Mouse (Mus musculus) embryo, embryonic 11 days (tissue): ENCODE measurements around the gene Hdac5.

Experiments used
- DNase-seq: peaks from one replicate; pipeline ENCODE4 v3.0.0-alpha.2; 2015

Gene Hdac5

GRCm38 (mm10) chr11:102236022-102236421 lies 6.1 kb upstream of the Hdac5 start:
- no peak for DNase-seq

DNA sequence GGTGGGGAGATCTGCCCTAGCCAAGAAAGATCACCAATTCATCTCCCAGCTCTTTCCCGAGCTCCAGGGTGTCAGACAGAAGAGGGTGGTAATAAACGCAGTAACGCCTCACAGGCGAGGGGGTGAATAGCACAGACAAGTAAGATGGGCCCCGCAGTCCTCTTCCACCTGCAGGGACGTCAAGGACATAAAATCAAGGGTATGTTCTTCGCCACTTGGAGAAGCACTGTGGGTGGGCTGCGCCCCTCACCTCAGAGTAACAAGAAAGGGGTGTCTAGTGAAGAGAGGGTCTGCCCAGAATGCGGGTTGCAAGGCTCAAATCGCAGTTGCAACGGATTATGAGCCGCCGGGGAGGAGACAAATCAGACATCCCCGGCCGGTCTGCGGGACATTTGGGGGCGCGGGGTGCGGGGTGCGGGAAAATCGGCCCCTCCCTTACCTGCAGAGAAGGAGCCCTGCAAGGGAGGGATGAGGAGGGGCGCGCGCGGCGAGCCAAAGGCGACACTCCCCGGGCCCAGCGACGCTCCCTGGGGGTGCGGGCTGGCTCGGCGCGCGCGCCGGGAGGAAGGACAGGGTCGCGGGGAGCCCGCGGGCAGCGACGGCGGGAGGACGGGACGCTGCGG lies 524 bp downstream of the Hdac5 start:
- no peak for DNase-seq

DNA sequence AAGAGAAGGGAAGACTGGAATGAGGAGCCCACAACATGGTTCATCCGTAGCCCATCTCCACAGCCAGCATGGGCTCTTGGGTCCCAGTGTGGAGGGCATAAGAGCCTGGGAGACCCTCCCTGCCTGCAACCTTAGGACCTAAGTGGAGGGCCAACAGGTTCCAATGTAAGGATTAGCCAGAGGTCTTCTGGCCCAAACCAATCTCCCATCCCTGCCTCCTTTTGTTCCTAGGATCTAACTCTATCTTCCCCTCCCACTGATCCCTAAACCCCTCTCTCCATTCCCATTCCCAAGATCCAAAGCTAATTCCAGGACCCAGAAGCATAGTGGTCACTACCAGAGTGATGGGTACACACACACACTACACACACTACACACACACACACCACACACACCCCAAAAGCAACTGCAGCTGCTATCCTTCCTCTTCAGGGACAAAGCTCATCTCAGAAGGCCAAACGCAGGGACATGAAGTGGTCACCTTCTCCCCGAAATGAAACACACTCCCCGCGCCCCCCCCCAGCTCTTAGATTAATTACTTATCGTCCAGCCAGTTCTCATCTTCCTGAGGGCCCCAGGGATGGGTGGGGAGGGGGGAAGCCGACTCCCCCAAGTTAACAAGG lies 1.2 kb downstream of the Hdac5 start:
- no peak for DNase-seq

DNA sequence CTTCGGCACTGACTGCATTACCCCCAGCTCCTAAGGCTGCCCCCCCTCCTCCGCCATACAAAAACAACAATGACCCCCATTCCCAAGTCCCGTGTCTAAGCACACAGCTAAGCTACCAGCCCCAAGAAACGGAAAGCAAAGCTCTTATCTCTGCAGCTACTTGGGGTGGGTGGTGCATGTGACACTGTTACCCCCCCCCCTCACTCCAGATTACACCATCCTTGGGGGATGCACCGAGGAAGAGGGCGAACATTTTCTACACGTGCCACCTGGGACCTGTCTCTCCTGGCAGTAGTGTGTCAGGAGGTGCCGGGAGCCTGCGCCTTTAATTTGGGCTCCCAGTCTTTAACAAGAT lies 1.8 kb downstream of the Hdac5 start:
- DNase-seq = no peak

GRCm38 (mm10) chr11:102227270-102228190 lies 2.4 kb downstream of the Hdac5 start:
- peak; percentile 68 for DNase-seq

- no peak for DNase-seq
Measured at GRCm38 (mm10) chr11:102226067-102226978, 3.6 kb downstream of the Hdac5 start.

GRCm38 (mm10) chr11:102225221-102225620 lies 4.7 kb downstream of the Hdac5 start:
- no peak for DNase-seq

GRCm38 (mm10) chr11:102224686-102225085 lies 5.3 kb downstream of the Hdac5 start:
- no peak for DNase-seq

DNA sequence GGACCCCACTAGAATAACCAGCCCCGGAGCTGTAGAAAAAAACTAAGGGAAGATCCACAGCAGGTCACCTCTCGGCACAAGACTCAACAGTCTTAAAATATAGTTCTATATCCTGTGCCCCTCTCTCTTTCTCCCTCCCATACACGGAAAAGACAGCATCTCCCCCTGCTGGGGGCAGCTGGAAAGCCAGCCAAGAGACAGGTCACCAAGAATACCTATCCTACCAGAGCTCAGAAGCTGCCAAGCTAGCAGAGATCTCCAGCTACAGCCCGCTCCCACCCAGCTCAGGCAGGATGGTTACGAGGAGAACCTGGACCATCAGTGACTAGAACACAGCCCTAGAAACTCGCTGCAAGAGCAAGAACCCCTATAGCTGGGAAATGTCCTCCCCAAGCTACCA lies 6.8 kb downstream of the Hdac5 start:
- DNase-seq = peak; percentile 73

DNA sequence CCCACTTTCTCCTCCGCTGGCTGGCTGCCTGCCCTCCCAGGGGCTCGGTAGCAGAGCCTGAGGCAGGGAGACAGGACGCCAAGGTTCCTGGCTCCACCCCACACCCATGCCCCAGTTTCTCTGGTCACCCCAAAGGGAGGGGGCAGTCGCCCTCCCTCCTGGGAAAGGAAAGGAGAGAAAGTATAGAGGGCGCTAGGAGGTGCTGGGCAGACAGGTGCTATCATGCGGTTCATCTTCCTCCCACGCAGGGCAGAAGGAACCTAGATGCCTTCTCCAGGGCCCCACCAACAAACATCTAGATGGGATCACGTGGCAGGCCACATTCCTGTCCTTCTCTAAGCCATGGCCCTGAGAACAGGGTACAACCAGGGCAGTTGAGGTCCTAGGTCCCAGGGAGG lies 8.0 kb downstream of the Hdac5 start:
- no peak for DNase-seq

DNA sequence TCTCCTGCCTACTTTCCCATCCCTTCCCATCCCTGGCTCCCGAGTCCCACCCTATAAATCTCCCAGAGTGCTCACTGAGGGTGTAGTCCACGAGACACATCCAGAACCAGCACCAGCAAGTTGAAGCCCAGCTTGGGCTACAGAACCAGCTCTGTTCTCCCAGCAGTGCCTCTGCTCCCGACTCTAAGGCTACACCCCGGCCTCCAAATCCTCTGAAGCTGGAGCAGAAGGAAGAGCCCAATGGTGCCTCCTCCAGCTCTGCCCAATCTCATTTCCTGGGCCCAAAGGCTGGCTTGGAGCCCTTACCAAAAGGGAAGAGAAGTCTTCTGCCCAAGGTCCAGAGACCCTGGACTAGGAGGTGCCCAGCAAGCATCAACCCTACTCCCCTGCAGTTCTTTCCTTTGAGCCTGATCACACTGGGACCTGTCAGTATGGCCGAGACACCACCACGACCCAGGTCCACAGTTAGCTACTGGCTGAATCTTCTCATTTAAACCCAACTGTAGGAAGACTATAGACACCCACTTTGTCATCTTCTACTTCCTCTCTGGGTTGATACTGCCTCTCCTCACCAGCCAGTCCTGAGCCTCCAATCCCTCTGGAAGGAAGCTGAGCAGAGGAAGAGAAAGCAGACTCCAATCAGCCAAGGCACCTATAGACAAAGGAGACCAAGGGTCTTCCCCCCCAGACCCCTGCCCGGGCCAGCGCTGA lies 8.6 kb downstream of the Hdac5 start:
- DNase-seq = no peak

DNA sequence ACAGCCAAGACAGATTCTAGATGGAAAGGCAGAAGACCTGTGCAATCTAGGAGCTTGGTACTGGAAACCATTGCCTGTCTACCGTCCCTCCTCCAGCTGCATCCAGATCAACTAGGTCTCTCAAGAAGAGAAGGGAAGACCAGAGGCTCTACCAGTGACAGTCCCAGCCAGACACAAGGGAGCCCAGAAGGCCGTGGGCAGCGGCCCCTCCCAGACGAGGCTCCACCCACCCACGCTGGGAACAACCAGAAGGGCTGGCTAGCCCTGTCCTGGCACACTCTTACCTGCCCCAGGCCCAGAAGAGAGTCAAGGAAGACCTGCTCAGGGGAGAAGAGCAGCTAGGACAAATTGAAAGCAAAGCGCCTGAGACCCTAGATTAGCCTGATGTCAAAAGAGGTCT lies 9.5 kb downstream of the Hdac5 start:
- no peak for DNase-seq

GRCm38 (mm10) chr11:102219994-102220346 lies 10.0 kb downstream of the Hdac5 start:
- no peak for DNase-seq

- no peak for DNase-seq
Measured at GRCm38 (mm10) chr11:102219247-102219993, 10.5 kb downstream of the Hdac5 start.

DNA sequence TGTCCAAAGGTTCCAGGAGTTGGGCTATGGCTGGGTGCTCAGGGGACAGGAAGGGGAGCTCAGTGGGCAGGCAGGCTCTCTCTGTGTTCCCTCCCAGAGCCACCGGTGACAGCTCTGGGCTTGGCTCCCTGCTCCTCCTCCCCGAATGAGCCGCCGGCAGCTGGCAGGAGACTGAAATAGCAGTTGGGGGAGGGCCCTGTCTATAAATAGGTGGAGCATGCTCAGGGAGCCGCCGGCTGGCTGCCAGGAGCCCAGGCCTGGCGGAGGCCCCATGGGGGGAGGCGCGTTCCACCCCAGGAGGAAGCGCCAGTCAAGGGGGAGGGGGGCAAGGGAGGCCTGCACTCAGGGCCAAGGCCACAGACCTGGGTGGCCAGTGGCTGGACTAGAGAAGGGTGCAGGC lies 11.2 kb downstream of the Hdac5 start:
- DNase-seq = peak; percentile 90

GRCm38 (mm10) chr11:102217876-102218430 lies 12.0 kb downstream of the Hdac5 start:
- no peak for DNase-seq

GRCm38 (mm10) chr11:102217396-102217795 lies 12.6 kb downstream of the Hdac5 start:
- no peak for DNase-seq

- no peak for DNase-seq
Measured at GRCm38 (mm10) chr11:102216886-102217240, 13.1 kb downstream of the Hdac5 start.

GRCm38 (mm10) chr11:102216056-102216885 lies 13.7 kb downstream of the Hdac5 start:
- DNase-seq = no peak

- no peak for DNase-seq
Measured at GRCm38 (mm10) chr11:102215511-102215910, 14.5 kb downstream of the Hdac5 start.
